Mouse (Mus musculus) heart, embryonic 10.5 days (tissue): Measurements from ENCODE around the gene Cd36. TPM values are rescaled to one million over a fixed set of nuclear protein-coding genes. Genes with fewer than 3 reads are reported as not detected.

Source experiments
- polyA plus RNA-seq: library from polyadenylated mRNA; unstranded; fragments of >200 nt; fragmentation: Nextera tagmentation; extraction: Ambion mirVana; gene quantifications from 2 replicates; pipeline ENCODE4 v1.2.1, GENCODE M21; 2016

Gene Cd36
- polyA plus RNA-seq, 1 experiment from 2014 or later, result 19.3 TPM

Other genes starting within 250 kb of the Cd36 start
- gene Gnat3, start 73.7 kb upstream of the Cd36 start, polyA plus RNA-seq, result not detected in 2 replicates